ENCODE assay signal across 14 mouse cellular contexts in the genomic region with DNA sequence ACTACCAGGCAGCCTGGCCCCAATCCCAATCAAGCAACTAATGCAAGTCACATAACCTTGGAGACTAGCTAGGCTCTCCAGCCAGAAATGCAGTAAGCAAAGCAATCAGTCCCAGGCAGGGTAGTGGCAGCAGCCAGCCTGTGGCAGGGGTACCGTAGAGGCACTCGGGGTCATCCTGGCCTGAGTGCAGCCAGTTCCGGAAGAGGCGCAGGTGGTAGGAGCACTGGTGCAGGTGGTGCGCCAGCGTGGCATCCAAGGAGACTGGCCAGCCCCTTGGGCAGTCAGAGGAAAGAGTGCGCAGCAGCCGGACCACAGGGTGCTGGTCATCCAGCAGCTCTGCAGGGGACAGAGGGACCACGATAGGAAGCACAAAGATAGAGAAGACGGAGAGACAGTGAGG. TPM values are rescaled to one million over a fixed set of nuclear protein-coding genes. Genes with fewer than 3 reads are reported as not detected.
"Had no signal": no experiment of that assay in that cellular context is flagged by ENCODE, and none has a peak within 500 bp of the region (broad histone marks: within the 10 kb centered on the region; RNA-seq: fewer than 3 reads in every experiment).

No protein-coding gene starts in this region.

- H3K27ac ChIP-seq: kidney, postnatal 0 days; limb, embryonic 13.5 days; liver, embryonic 14.5 days; macrophage; midbrain, embryonic 12.5 days; neural tube, embryonic 13.5 days had no signal

- ATAC-seq: midbrain, embryonic 16.5 days had no signal

- H3K9ac ChIP-seq: limb, embryonic 13.5 days; liver, embryonic 14.5 days; midbrain, embryonic 12.5 days; neural tube, embryonic 13.5 days had no signal

- H3K4me2 ChIP-seq: limb, embryonic 13.5 days; midbrain, embryonic 12.5 days; neural tube, embryonic 13.5 days had no signal

- H3K4me3 ChIP-seq: limb, embryonic 13.5 days; megakaryocyte, embryonic 14.5 days; midbrain, embryonic 12.5 days; neural tube, embryonic 13.5 days had no signal

- H3K9me3 ChIP-seq: limb, embryonic 13.5 days; megakaryocyte, embryonic 14.5 days; midbrain, embryonic 12.5 days; neural tube, embryonic 13.5 days had no signal

- DNase-seq: layer of hippocampus, adult 9-11 months; left cerebral cortex, postnatal 4 days; lung, adult 18-20 months; right cerebral cortex, adult 18-20 months; right cerebral cortex, postnatal 25 days; thymus, postnatal 36 days had no signal

- H3K27me3 ChIP-seq: limb, embryonic 13.5 days; midbrain, embryonic 12.5 days; neural tube, embryonic 13.5 days had no signal

- H3K4me1 ChIP-seq: limb, embryonic 13.5 days; megakaryocyte, embryonic 14.5 days; midbrain, embryonic 12.5 days; neural tube, embryonic 13.5 days had no signal

RNA-seq across cellular contexts. Expression of gene Ckmt1, which starts 34.5 kb away (rescaled TPM):
- polyA plus RNA-seq: macrophage had no signal
